Mouse (Mus musculus) macrophage (primary cell): ENCODE results near the gene Sass6. TPM values are rescaled to one million over a fixed set of nuclear protein-coding genes. Genes with fewer than 3 reads are reported as not detected.
"Not testable (repeated sequence)": the region's sequence is repeated elsewhere in the genome, so short reads cannot be mapped to it uniquely, and the experiment has no call there.

Source experiments
- H3K27ac ChIP-seq: fragments of 350-480 bp; formaldehyde crosslinking; 2 replicates; pipeline ENCODE4 v1.9.0; 2021
- H3K36me3 ChIP-seq: fragments of 350-480 bp; formaldehyde crosslinking; 2 replicates; pipeline ENCODE4 v1.9.0; 2021; ENCODE audit errors: inconsistent target
- H3K4me3 ChIP-seq: fragments of 350-480 bp; formaldehyde crosslinking; 2 replicates; pipeline ENCODE4 v1.9.0; 2021; ENCODE audit errors: inconsistent target
- H3K79me2 ChIP-seq: fragments of 350-480 bp; formaldehyde crosslinking; 2 replicates; pipeline ENCODE4 v1.9.0; 2021; ENCODE audit errors: inconsistent target
- WGBS: methylation state at CpG from one replicate; pipeline ENCODE4 v1.1.7; 2026; ENCODE audit warnings: inconsistent platforms; ENCODE audit not compliant: missing documents; 5-methylcytosine and 5-hydroxymethylcytosine counted together
- polyA plus RNA-seq: library from polyadenylated mRNA; stranded (reverse); fragments of 250-400 nt; gene quantifications from 3 replicates; pipeline ENCODE4 v1.2.4, GENCODE M21; 2018; ENCODE audit warnings: inconsistent platforms

Sass6 gene
- polyA plus RNA-seq, 1 experiment from 2014 or later = 6.4 TPM

GRCm38 (mm10) chr3:116664281-116664680, 69.5 kb downstream of the Sass6 start:
- peaks cover 25% of the 10 kb centered on the region for H3K79me2 ChIP-seq
- not testable (repeated sequence) for H3K36me3 ChIP-seq, H3K27ac ChIP-seq, H3K4me3 ChIP-seq
- WGBS = 96% methylated on average over 9 of the region's 9 CpGs

Other genes with a start within 250 kb of the Sass6 start
- 2.0 to 2.2 TPM (median 2.1 TPM) in 3 replicates for gene Cdc14a, start 170.9 kb upstream of the Sass6 start, polyA plus RNA-seq
- gene Rtca, start 86.8 kb upstream of the Sass6 start, polyA plus RNA-seq = 15.1 to 29.7 TPM (median 23.7 TPM) in 3 replicates
- 10.3 to 14.6 TPM (median 12.6 TPM) in 3 replicates for gene Dbt, start 81.9 kb upstream of the Sass6 start, polyA plus RNA-seq
- 1.9 to 10.2 TPM (median 2.7 TPM) in 3 replicates for gene Lrrc39, start 32.0 kb upstream of the Sass6 start, polyA plus RNA-seq
- gene Trmt13, start 19.6 kb downstream of the Sass6 start, polyA plus RNA-seq = 7.4 to 9.9 TPM (median 9.7 TPM) in 3 replicates
- 40.3 to 52.4 TPM (median 44.3 TPM) in 3 replicates for gene Mfsd14a, start 67.7 kb downstream of the Sass6 start, polyA plus RNA-seq
- gene Gm43191, start 86.3 kb downstream of the Sass6 start, polyA plus RNA-seq = not detected in 3 replicates
- gene Slc35a3, start 117.8 kb downstream of the Sass6 start, polyA plus RNA-seq = 17.7 to 27.8 TPM (median 21.7 TPM) in 3 replicates
- gene Agl, start 213.2 kb downstream of the Sass6 start, polyA plus RNA-seq = 13.0 to 14.4 TPM (median 13.4 TPM) in 3 replicates